Mouse (Mus musculus) v-Abl transformed pro-B cells (cell line): ENCODE results near the gene Afmid.
"Not testable (repeated sequence)": the region's sequence is repeated elsewhere in the genome, so short reads cannot be mapped to it uniquely, and the experiment has no call there.

ENCODE experiments used
- in situ Hi-C, 2 experiments: fragments of 400-800 bp; cut with MboI; formaldehyde crosslinking; loops; one replicate each; pipeline ENCODE4 v1.15.1; 2025; ENCODE audit not compliant: unreplicated experiment in 2 of 2

Afmid gene

DNA sequence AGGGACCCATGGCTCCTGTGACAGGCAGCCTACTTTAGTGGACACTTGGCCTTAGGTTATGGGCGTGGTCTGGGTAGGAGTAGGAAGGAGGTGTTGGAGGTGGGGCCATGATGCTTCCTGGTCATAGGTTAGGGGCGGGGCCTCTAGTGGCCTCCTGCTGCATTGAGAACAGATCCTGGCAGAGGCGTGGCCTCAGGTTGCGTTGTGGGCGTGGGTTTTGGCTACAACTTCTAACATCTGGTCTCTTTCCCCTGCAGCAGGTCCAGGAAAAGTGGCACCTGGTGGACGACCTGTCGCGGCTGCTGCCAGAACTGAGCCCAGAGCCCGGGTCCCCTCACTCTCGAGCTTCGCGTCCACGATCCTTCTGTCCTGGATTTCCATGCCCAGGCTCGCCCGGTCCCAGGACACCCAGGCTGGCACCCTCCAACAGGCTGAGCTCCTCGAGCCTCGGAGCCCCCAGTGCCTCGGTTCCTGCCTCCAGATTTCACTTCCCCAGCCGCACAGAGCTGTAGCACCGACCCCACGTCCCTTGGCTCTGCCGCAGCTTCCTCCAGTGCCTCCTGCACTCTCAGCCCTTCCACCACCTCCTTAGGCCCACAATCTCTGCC is 33.3 kb upstream of the Afmid start:
- in situ Hi-C loops, result no loop called here

DNA sequence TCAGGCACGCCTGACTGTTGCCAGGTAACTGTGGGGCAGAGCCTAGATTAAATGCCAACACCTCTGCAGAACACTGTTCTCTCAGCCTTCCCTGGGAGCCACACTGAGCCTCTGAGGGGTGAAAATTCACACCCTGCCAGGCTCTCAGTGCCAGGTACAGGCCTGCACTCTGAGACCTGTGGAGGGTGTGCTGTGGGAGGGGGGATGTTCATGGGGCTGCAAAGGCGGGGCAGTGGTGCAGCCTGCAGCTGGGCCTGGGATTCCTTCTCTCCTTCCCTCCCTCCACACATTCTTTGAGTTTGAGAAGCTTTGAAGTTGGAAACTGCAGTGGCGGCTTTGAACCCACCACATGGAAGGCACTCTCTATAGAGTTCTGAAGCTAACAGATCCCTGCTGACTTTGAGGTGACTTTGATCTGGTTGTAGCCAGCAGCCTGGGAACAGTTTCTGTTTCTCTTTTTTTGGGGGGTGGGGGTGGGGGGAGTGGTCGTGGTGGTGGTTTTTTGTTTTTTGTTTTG is 31.6 kb upstream of the Afmid start:
- in situ Hi-C loops, result no loop called here

DNA sequence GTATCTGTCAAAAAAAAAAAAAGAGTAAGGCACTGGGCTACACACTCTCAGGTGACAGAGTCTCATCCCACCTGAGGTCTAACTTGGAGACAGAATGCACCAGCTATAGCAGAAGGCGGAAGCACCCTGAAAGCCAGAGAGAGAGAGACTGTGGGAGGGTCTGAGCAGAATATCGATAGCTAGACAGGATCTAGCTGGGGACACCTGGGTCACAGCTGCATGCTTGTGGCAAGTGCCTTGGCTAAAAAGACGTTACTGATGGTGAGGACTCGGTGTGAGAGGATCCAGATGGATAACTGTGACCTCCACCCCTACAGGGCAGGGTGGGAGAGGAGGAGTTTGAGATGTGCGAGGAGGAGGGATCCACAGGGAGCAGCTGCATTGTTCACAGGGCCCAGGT is 28.8 kb upstream of the Afmid start:
- in situ Hi-C loops, result no loop called here

DNA sequence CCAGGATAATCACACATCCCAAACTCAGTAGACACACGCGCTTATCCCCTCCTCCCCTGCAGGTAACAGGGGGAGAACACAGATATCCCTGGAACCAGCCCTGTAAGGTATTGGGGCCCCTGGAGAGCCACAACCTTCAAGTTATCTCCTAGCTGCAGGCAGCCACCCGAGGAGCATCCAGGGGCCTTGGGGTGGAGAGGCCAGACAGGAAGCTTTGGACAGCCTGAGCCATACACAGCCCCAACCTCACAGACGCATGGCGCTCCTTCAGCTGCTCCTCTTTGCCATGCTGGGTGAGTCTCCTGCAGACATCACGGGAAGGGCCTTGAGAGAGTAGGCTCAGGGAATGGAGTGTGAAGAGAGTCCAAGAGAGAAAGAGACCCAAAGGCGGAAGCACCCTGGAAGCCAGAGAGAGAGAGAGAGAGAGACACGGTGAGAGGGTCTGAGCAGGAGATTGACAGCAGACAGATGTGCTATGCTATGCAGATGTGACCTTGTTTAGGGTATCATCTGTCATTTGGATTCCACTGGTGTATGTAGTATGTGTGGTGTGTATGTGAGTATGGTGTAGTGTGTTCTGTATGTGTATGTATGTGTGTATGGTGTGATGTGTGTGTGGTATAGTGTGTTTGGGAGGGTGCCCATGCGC is 28.1 kb upstream of the Afmid start, which contains the start of gene 6030468B19Rik:
Gene 6030468B19Rik, plus strand, starts transcription at position 150 of the 649 bp plus-strand sequence.
- in situ Hi-C loops, result no loop called here

DNA sequence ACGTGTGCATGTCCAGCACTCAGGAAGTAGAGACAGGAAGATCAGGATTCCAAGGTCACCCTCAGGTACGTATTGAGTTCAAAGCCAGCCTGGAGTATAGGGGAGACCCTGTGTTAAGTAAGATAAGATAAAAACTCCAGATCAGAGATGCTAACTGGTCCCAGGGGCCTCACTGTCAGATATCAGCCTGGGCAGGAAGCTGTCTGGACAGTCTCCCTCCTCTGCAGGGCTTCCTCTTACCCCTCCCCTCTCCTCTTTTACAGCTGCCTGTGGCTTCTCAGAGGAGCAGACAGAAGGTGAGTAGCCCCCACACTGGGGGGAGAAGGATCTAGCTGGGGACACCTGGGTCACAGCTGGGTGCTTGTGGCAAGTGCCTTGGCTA is 27.6 kb upstream of the Afmid start:
- in situ Hi-C loops, result no loop called here

DNA sequence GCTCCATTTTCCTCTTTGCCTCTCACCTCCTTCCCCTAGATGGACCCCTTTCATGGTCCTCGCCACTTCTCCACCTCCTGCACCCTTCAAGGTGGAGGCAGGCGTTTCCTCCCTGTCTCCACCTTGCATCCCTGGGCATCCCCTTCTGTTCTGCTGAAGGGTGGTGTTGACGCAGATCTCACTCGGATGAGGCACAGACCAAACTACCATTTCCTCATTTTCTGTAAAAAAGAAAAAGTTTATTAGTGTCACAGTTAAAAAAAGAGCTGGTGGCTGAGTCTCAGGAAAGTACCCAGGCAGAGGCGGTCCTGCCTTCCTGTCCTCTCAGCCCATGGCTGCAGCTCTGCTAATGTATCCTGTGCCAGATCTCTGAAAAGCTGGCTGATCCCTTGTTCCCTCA is 26.6 kb upstream of the Afmid start:
- in situ Hi-C loops, result no loop called here

DNA sequence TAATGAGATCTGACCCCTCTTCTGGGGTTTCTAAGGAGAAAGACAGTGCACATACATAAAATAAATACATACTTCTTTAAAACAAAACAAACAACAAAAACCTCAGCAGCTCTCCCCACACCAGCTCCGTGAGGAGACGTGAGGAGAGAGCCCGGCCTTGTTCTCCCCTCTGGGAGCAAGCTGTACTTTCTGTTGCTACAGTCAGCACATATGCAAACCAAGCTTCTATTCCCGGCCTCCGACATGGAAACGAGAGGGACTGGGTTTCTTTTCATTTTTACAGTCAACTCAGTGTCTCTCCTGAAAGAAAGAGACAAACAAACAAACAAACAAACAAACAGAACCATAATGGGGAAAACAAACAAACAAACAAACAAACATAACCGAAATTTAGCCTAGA is 25.7 kb upstream of the Afmid start:
- in situ Hi-C loops, result no loop called here

DNA sequence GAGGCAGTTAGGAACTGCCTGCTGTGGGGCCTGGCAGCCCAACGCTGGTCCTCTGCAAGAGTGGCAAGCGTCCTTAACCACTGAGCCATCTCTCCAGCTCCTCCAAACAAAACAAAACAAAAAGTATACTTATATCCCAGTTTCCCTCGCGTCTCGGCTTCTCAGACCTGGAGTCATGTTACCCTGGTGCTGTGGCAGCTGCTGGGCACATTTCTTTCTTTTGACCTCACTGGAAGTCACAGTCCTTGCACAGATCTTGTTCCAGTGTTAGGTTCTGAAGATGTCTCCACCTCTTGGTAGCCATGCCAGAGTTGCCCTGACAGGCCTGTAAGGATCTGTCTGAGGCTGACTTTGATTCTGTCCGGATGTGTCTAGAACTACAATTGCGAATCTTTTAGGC is 24.1 kb upstream of the Afmid start:
- in situ Hi-C loops, result no loop called here

DNA sequence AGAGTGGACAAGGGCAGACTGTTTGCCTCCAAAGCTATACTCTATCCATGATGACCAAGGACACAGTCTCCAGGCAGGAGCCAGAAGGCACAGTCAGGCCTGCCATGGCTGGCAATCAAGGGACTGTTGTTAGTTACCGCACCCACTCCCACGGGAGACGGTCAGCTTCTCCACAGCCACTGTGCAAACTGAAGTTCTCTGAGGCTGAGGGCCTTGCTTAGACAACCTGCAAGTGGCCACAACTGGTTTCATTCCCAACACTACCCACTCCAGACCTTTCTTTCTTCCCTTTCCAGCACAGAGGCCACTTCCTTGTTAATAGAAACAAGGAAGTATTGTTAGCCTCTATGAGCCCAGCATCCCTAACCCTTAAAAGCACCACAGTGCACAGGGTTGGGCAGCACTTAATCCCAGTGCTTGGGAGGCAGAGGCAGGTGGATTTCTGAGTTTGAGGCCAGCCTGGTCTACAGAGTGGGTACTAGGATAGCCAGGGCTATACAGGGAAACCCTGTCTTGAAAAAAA is 22.5 kb upstream of the Afmid start:
- in situ Hi-C loops, result no loop called here

DNA sequence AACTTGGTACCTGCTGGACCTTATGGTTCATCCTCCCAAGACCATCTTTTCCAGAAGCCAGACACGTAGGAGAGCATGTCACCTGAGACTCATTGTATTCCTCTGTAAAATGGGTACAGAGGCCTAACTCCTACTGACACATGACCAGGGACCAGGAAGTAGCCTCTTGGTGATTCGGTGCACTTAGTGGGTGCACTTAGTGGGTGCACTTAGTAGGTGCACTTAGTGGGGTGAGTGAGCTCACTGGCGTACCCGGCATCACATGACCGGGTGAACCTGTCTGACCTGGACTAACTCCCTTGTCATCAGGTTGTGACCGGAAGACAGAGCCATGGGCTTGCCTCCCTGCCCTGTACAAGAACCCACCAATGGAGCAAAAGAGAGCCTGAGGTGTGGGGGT is 18.9 kb upstream of the Afmid start:
- in situ Hi-C loops, result no loop called here

DNA sequence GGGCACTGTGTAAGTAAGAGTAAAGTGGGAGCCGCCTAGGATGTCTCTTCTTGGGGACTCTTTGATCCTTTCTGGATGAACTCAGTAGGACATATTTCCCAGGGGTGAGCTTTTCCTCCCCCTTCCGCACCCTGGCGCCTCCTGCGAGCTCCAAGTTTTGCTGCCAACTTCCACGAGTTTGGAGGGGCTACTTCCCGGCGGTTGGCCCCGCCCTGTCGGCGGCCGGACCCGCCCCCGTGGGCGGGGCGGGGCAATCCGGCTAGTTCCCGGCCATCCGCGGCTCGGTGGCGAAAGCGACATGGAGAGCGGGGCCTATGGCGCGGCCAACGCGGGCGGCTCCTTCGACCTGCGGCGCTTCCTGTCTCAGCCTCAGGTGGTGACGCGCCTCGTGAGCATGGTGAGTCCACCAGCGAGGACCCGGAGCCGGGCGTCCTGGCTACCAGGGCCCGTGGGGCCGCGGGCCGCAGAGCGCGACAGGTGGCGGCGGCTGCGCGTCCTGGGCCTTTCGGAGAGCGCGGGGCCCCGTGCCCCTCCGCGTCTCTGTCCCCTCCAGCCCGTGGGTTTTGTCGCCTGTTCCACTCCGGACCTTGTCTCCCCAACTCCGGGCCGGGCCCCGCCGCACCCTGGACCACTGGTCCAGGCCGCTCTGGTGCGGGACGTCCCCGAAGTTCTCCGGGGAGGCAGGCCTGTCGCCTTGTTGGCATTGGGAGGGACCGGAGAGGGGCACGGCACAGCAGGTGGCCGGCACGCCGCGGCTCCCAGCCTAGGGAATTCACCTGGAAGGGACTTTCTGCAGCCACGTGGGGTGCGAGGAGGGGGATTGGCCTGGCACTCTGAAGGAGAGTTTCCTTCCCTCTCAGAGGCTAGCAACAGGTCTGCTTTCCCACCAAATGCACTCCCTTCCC is 16.1 kb upstream of the Afmid start, which contains the start of the genes Gm20708 and Syngr2:
Gene Gm20708, plus strand, starts transcription at position 262 of the 905 bp plus-strand sequence.
Gene Syngr2, plus strand, starts transcription at position 262 of the 905 bp plus-strand sequence.
- in situ Hi-C loops, result no loop called here

DNA sequence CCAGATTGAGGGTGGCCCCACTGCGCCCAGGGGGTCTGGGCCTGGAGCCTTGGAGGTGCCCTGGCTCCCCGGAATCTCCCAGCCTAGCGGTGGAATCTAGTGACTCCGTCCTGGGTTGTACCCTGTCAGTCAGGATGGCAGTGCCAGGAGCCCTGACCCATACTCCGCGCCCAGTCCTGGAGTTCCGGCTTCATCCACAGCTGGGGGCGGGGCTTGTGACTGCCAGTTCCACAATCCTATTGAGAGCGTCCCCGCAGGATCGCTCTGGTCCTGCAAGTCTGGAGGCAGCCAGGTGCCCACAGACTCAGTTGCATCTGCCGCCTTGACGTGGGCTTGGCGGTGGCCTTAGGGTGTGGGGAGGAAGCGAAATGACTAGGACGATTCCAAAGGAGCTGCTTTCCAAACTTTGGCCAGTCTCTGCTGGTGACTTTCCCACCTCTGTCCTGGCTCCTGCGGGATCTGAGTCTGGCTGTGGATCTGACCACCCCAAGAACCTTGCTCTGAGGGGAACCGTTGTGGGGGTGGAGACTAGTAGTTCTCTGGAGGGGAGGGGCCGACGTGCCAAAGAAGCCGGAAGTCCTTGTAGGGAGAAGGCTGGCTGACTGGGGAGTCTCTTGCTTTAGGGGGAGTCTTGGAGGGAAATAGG is 15.2 kb upstream of the Afmid start:
- in situ Hi-C loops, result no loop called here

DNA sequence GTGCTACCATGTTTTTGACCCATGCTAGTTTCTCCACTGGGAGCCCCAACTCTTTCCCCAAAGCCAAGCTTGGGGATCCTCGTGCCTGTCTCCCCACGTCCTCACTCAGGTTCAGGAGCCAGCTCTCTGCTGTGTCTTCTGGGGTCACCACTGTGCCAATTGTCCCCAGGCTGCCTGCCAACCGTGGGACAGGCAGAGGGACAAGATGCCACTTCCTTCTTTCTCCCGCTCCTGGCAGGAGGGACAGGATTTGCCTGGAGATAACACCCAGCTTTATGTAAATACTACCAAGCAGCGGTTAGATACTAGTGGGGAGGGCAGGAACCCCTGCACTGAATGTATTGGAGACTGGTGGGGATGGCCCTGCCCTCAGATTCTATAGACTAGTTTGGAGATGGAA is 11.9 kb upstream of the Afmid start:
- in situ Hi-C loops, result no loop called here

DNA sequence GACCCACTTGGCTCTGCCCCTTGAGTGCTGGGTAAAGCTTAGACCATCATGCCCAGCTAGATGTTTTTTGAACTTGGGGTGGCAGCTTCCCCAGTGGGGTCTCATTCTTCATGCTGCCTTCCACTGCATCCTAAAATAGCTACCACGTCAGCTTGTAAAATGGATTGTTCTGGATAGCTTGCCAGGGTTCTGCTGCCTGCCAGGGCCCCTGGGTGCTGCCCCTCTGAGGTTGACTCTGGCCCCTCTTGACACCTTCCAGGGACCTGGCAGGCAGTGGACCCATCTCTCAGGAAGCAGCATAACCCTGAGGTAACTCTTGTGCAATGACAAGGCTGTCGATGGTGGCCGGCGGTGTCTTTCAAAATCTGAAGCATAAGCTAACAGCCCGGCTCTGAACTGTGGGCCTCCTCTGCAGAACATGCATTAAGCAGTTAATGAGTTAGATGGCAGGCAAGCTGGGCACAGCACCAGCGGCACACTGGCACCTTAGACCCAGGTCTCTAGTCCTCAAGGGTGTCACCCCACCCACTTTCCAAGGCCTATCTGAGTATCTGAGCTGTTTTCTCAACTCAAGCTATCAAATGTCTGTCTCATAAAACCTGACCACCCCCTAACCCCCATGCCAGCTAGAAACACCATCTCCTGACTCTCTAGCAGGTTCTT is 10.9 kb upstream of the Afmid start:
- in situ Hi-C loops, result no loop called here

DNA sequence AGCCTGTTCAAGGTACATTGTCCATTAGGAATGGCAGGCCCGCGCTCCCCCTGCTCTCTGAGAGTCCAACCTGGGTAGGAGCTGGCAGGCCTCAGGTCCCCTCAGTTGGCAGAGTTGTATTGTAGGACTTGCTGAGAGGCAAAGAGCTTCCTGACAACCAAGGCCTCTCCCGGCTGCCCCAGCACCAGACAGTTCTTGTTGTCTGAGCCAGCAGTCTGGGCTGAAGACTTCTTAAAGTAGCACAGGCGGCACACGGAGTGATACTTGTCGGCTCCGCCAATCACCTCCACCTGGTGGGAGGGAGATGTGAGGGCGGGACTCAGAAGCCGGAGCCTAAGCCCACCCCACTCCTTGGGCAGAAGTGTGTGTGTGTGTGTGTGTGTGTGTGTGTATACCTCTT is 9.9 kb upstream of the Afmid start:
- in situ Hi-C loops, result not testable (repeated sequence)

DNA sequence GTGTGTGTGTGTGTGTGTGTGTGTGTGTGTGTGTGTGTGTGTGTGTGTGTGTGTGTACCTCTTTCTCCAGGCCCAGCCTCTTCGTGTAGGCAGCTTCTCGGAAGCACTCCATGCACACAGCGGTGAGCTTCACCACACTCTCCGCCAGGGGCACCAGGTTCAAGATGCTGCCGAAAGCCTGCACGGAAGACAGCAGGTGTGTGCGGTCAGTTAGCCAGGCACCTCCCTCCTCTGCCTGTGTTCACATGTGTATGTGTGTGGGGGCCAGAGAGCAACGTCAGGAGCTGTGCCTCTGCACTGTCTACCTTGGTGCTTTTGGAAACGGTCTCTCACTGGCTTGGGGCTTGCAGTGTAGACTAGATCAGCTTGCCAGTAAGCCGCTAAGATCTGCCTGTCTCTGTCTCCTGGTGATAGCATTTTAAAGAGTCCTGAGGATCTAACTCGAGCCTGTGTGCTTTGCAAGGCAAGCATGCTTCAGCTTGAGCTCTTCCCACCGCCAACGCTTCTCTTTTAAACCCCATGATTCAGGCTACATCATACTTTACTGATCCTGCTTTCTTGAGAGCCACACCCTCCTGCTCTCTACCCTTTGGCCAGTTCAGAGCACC is 9.2 kb upstream of the Afmid start:
- in situ Hi-C loops, result no loop called here

DNA sequence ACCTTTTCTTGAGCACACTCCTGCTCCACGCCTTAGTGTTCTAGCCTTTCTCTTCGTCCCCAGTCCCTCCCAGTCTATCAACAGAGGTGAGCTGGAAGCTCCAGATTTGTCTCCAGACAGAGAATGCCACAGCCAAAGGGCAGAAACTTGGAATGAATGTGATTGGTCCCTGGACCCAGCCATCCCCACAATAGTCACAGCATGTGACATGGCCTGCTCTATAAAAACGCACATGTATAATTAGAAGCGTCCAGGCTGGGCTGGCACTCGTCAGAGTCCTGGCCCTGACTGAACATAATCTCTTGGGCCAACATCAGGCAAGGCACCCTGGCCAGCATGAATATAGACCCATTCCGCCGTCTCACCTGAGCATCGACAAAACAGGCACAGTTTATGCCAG is 6.6 kb upstream of the Afmid start:
- in situ Hi-C loops, result no loop called here

DNA sequence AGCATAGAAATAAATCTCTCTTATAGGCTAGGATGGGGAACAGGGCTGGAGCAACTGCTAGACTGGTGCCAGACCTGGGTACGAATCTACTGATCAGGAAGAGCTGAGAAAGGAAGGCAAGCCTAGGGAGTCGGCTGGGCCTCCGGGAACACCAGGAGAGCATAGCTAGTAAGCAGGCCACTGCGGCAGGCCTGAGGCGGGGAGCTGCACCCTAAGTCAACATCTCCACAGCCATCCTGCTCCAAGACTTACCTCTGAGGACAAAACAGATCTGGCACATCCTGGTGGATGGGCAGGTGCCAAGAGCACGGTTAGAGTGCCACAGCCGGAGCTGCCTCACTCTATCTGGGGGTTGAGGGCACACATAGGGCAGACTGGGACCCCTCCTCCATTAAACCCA is 5.6 kb upstream of the Afmid start:
- in situ Hi-C loops, result loop anchor here (5.0 kb wide), 5 partner anchors 33 to 438 kb away; no protein-coding TSS in a partner anchor

DNA sequence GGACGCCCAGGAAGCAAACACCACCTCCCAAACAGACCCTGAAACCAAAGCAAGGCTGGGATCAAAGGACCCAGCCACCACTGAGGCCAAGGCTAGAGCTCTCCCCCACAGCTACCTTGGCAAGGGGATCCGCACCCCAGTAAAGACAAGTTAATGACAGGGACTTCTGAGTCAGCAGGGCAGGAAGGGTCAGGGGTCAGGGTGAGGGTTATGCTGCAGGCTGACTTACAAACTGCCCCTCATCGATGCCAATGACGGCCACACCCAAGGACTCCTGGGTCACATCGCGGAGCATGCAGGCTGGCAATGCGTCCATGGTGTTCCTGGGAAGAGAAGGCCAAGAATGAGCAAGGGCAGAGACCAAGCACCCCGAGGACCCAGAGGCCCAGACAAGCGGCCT is 3.9 kb upstream of the Afmid start:
- in situ Hi-C loops, result loop anchor here (5.0 kb wide), 5 partner anchors 35 to 440 kb away; no protein-coding TSS in a partner anchor
